Mouse (Mus musculus): ENCODE measurements around the gene Litaf. TPM values are rescaled to one million over a fixed set of nuclear protein-coding genes. Genes with fewer than 3 reads are reported as not detected.
"Not testable (repeated sequence)": the region's sequence is repeated elsewhere in the genome, so short reads cannot be mapped to it uniquely, and the experiment has no call there.

Gene Litaf
- polyA plus RNA-seq, 1 experiment = 17.7 TPM

GRCm38 (mm10) chr16:11023618-11024017, 42.3 kb downstream of the Litaf start:
- no peaks in the 10 kb centered on the region for H3K4me1 ChIP-seq (ENCODE audit: control insufficient read depth, insufficient read depth, low read length)
- H3K27ac ChIP-seq (ENCODE audit: control insufficient read depth, insufficient read depth, low read depth, low read length) = no peak overlapping the region
- no peaks in the 10 kb centered on the region for H3K36me3 ChIP-seq (ENCODE audit: control insufficient read depth, insufficient read depth, low read length)
- TF ChIP-seq CTCF (IDR thresholded peaks at IDR 0.05; ENCODE audit: control insufficient read depth, insufficient read depth, insufficient replicate concordance, low read depth, low read length) (no peak), POLR2A (IDR thresholded peaks at IDR 0.05; ENCODE audit: control insufficient read depth, low read depth, low read length) (no peak)
- H3K4me3 ChIP-seq (ENCODE audit: control insufficient read depth, low read depth, low read length) = no peak overlapping the region
- H3K27me3 ChIP-seq (ENCODE audit: control insufficient read depth, insufficient read depth, low read length) = no peaks in the 10 kb centered on the region

DNA sequence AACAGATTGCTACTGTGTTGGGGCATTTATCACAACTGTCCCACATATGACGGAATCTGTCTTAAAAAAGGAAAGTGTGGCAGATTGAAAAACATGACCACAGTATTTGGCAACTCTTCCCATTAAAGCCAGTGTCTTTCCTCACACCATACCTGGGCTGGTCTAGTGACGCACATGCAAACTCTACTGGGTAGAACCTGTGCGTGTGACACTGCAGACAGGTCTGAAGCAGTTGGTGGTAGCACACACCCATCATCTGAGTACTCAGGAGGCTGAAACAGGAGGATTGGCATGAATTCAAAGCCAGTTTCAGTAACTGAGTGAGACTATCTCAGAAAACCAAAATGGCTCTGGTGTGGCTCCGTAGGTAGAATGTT, 43.9 kb downstream of the Litaf start:
- no peak overlapping the region for H3K4me3 ChIP-seq (ENCODE audit: control insufficient read depth, low read depth, low read length)
- no peaks in the 10 kb centered on the region for H3K36me3 ChIP-seq (ENCODE audit: control insufficient read depth, insufficient read depth, low read length)
- TF ChIP-seq POLR2A (IDR thresholded peaks at IDR 0.05; ENCODE audit: control insufficient read depth, low read depth, low read length) (no peak), CTCF (IDR thresholded peaks at IDR 0.05; ENCODE audit: control insufficient read depth, insufficient read depth, insufficient replicate concordance, low read depth, low read length) (no peak)
- H3K4me1 ChIP-seq (ENCODE audit: control insufficient read depth, insufficient read depth, low read length) = no peaks in the 10 kb centered on the region
- H3K27ac ChIP-seq (ENCODE audit: control insufficient read depth, insufficient read depth, low read depth, low read length) = no peak overlapping the region
- no peaks in the 10 kb centered on the region for H3K27me3 ChIP-seq (ENCODE audit: control insufficient read depth, insufficient read depth, low read length)

DNA sequence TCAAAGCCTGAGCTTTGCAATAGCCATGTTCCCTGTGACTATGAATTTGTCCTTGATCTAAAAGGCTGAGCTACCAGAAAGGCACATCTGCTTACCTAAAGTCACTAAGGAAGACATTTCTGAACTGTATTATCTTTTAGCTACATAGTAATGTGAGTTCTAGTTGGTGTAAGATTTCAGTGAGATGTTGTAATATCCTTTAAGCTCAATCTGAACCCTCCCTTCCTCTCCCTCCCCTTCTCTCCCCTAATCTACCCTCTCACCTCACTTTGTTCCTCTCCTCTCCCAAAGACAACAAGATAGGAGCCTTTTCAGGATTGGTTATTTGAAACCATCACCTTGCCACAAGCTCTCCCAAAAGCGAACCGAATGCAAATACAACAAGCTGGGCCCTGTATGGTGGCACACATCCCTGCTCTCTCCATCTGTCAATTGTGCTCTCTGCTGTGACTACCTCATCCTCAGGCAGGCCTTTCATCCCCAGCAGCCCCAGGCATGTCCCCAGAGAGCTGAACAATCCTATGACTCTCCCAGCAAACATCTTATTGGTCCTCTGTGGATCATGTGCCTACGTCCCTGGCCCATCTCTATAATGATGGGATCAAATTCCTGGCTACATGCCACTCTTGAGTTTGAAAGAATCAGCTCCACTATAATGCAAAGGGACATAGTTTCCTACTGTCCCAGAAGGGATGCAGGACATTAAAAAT, 44.4 kb downstream of the Litaf start:
- no peak overlapping the region for H3K4me3 ChIP-seq (ENCODE audit: control insufficient read depth, low read depth, low read length)
- no peak for TF ChIP-seq CTCF (IDR thresholded peaks at IDR 0.05; ENCODE audit: control insufficient read depth, insufficient read depth, insufficient replicate concordance, low read depth, low read length)
- no peak for TF ChIP-seq POLR2A (IDR thresholded peaks at IDR 0.05; ENCODE audit: control insufficient read depth, low read depth, low read length)
- H3K27ac ChIP-seq (ENCODE audit: control insufficient read depth, insufficient read depth, low read depth, low read length) = no peak overlapping the region
- no peaks in the 10 kb centered on the region for H3K36me3 ChIP-seq (ENCODE audit: control insufficient read depth, insufficient read depth, low read length)
- no peaks in the 10 kb centered on the region for H3K27me3 ChIP-seq (ENCODE audit: control insufficient read depth, insufficient read depth, low read length)
- H3K4me1 ChIP-seq (ENCODE audit: control insufficient read depth, insufficient read depth, low read length) = no peaks in the 10 kb centered on the region

DNA sequence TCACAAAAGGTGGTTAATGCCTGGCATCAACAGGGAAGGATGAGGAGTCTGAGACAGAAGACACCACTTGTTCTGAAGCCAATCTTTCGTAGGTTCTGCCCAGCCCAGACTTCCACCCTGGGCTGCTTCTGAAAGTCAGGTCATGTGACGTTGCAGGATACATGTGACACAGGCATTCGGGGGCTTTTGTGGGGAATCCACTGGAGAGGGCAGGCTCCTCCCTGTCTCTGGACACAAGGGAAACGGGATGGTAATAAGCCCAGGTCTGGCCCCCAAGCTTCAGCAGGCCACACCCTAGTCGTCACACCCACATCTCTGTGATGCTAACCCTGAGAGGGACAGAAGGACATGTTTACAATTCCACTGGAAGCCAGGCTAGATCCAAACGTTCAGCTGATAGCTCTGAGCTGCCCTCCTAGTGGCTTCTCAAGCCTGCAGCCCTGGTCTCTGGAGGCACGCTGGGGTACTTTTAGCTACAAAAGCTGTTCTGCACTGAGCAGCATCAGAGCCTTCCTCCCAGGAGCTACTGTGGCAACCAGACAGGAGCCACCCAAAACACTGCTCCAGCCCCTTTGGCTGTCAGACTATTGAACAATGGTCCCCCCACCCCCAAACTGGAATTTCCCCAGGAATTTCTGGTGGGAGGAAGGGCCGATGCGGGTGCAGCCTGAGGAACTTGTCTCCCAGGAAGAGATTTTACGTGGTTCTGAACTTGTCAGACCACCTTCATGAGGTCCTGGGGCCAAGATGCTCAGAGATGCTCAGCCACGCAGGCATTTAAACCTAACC, 48.0 kb downstream of the Litaf start:
- Histone ChIP-seq H3K4me1 (ENCODE audit: control insufficient read depth, insufficient read depth, low read length) (no peaks in the 10 kb centered on the region), H3K27ac (ENCODE audit: control insufficient read depth, insufficient read depth, low read depth, low read length) (no peak overlapping the region), H3K27me3 (ENCODE audit: control insufficient read depth, insufficient read depth, low read length) (no peaks in the 10 kb centered on the region), H3K36me3 (ENCODE audit: control insufficient read depth, insufficient read depth, low read length) (no peaks in the 10 kb centered on the region), H3K4me3 (ENCODE audit: control insufficient read depth, low read depth, low read length) (no peak overlapping the region)
- TF ChIP-seq CTCF (IDR thresholded peaks at IDR 0.05; ENCODE audit: control insufficient read depth, insufficient read depth, insufficient replicate concordance, low read depth, low read length) = no peak
- no peak for TF ChIP-seq POLR2A (IDR thresholded peaks at IDR 0.05; ENCODE audit: control insufficient read depth, low read depth, low read length)

GRCm38 (mm10) chr16:11016353-11016752, 49.6 kb downstream of the Litaf start:
- H3K27ac ChIP-seq (ENCODE audit: control insufficient read depth, insufficient read depth, low read depth, low read length) = no peak overlapping the region
- no peaks in the 10 kb centered on the region for H3K36me3 ChIP-seq (ENCODE audit: control insufficient read depth, insufficient read depth, low read length)
- H3K27me3 ChIP-seq (ENCODE audit: control insufficient read depth, insufficient read depth, low read length) = no peaks in the 10 kb centered on the region
- TF ChIP-seq POLR2A (IDR thresholded peaks at IDR 0.05; ENCODE audit: control insufficient read depth, low read depth, low read length) = no peak
- TF ChIP-seq CTCF (IDR thresholded peaks at IDR 0.05; ENCODE audit: control insufficient read depth, insufficient read depth, insufficient replicate concordance, low read depth, low read length) = no peak
- H3K4me3 ChIP-seq (ENCODE audit: control insufficient read depth, low read depth, low read length) = no peak overlapping the region
- H3K4me1 ChIP-seq (ENCODE audit: control insufficient read depth, insufficient read depth, low read length) = no peaks in the 10 kb centered on the region; the same call in 1 of the 2 replicates

GRCm38 (mm10) chr16:11014407-11014806, 51.5 kb downstream of the Litaf start:
- Histone ChIP-seq H3K4me3 (ENCODE audit: control insufficient read depth, low read depth, low read length) (no peak overlapping the region), H3K27ac (ENCODE audit: control insufficient read depth, insufficient read depth, low read depth, low read length) (no peak overlapping the region)

GRCm38 (mm10) chr16:11013464-11014147, 52.4 kb downstream of the Litaf start:
- not testable (repeated sequence) for H3K4me1 ChIP-seq (ENCODE audit: control insufficient read depth, insufficient read depth, low read length); H3K4me3 ChIP-seq (ENCODE audit: control insufficient read depth, low read depth, low read length); H3K27me3 ChIP-seq (ENCODE audit: control insufficient read depth, insufficient read depth, low read length); H3K36me3 ChIP-seq (ENCODE audit: control insufficient read depth, insufficient read depth, low read length); H3K27ac ChIP-seq (ENCODE audit: control insufficient read depth, insufficient read depth, low read depth, low read length)

More at GRCm38 (mm10) chr16:11014407-11014806, 51.5 kb downstream of the Litaf start:
- H3K36me3 ChIP-seq (ENCODE audit: control insufficient read depth, insufficient read depth, low read length) = no peaks in the 10 kb centered on the region
- no peaks in the 10 kb centered on the region; the same call in 1 of the 2 replicates for H3K4me1 ChIP-seq (ENCODE audit: control insufficient read depth, insufficient read depth, low read length)
- TF ChIP-seq POLR2A (IDR thresholded peaks at IDR 0.05; ENCODE audit: control insufficient read depth, low read depth, low read length) = no peak
- no peak for TF ChIP-seq CTCF (IDR thresholded peaks at IDR 0.05; ENCODE audit: control insufficient read depth, insufficient read depth, insufficient replicate concordance, low read depth, low read length)
- no peaks in the 10 kb centered on the region for H3K27me3 ChIP-seq (ENCODE audit: control insufficient read depth, insufficient read depth, low read length)

All from testis, adult 2 months (tissue).